In the genomic region with DNA sequence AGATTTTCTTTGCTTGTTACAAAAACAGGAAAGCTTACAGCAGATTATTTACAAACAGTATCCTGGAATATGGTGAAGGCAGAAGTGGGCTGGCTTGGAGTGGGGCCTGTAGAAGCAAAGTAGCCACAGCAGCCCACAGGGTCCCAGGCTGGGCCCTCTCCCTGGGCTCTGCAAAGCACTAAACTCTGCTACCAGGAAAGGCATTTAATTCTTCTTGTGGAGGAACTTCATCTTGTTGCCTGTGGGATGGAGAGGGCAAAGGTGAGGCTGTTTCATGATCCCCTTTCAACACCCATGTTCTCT, we compare ENCODE assay signal across 15 mouse cellular contexts. TPM values are rescaled to one million over a fixed set of nuclear protein-coding genes. Genes with fewer than 3 reads are reported as not detected.
DNase-seq lines count a peak whose midpoint lies in the region; ATAC-seq and TF ChIP-seq lines count a peak whose summit lies in the region.
"Had no signal": no experiment of that assay in that cellular context is flagged by ENCODE, and none has a peak within 500 bp of the region (broad histone marks: within the 10 kb centered on the region; RNA-seq: fewer than 3 reads in every experiment).

No protein-coding gene starts in this region.

- peaks cover 24% of the 10 kb centered on the region for H3K4me1 ChIP-seq in embryonic facial prominence, embryonic 13.5 days
- H3K4me1 ChIP-seq in embryonic facial prominence, embryonic 10.5 days: peaks cover 26% of the 10 kb centered on the region
- H3K4me1 ChIP-seq in hindbrain, embryonic 12.5 days: peaks cover 14% of the 10 kb centered on the region
- H3K4me1 ChIP-seq in hindbrain, embryonic 10.5 days (replicated peaks): peaks cover 19% of the 10 kb centered on the region
- peaks cover 17% of the 10 kb centered on the region for H3K4me1 ChIP-seq in midbrain, embryonic 12.5 days
- peaks cover 31% of the 10 kb centered on the region for H3K4me1 ChIP-seq in midbrain, embryonic 13.5 days (replicated peaks)
- H3K4me1 ChIP-seq in stomach, postnatal 0 days (replicated peaks; ENCODE audit: control insufficient read depth, insufficient read depth): no peaks in the 10 kb centered on the region

- H3K9ac ChIP-seq in embryonic facial prominence, embryonic 13.5 days: no peak overlapping the region
- H3K9ac ChIP-seq in hindbrain, embryonic 12.5 days: no peak overlapping the region
- no peak overlapping the region for H3K9ac ChIP-seq in midbrain, embryonic 12.5 days (replicated peaks)
- no peak overlapping the region for H3K9ac ChIP-seq in midbrain, embryonic 13.5 days (replicated peaks)
- no peak overlapping the region for H3K9ac ChIP-seq in stomach, postnatal 0 days (ENCODE audit: low read length)

- no peak overlapping the region for H3K4me2 ChIP-seq in embryonic facial prominence, embryonic 13.5 days
- H3K4me2 ChIP-seq in hindbrain, embryonic 12.5 days (replicated peaks): no peak overlapping the region
- H3K4me2 ChIP-seq in midbrain, embryonic 12.5 days (replicated peaks): no peak overlapping the region
- no peak overlapping the region for H3K4me2 ChIP-seq in midbrain, embryonic 13.5 days (replicated peaks)
- no peak overlapping the region for H3K4me2 ChIP-seq in stomach, postnatal 0 days (replicated peaks; ENCODE audit: low read depth)

- H3K4me3 ChIP-seq in embryonic facial prominence, embryonic 13.5 days: no peak overlapping the region
- H3K4me3 ChIP-seq in embryonic facial prominence, embryonic 10.5 days: no peak overlapping the region
- no peak overlapping the region for H3K4me3 ChIP-seq in hindbrain, embryonic 12.5 days
- H3K4me3 ChIP-seq in hindbrain, embryonic 10.5 days: no peak overlapping the region
- H3K4me3 ChIP-seq in midbrain, embryonic 12.5 days: no peak overlapping the region
- no peak overlapping the region for H3K4me3 ChIP-seq in midbrain, embryonic 13.5 days (replicated peaks)
- no peak overlapping the region for H3K4me3 ChIP-seq in stomach, postnatal 0 days (ENCODE audit: low read depth, low read length)

- H3K27ac ChIP-seq in embryonic facial prominence, embryonic 13.5 days: peak overlapping the region; percentile 48; the same call in 1 of the 2 replicates
- no peak overlapping the region for H3K27ac ChIP-seq in embryonic facial prominence, embryonic 10.5 days (replicated peaks)
- peak overlapping the region; percentile 9; the same call in 1 of the 2 replicates for H3K27ac ChIP-seq in hindbrain, embryonic 12.5 days
- no peak overlapping the region for H3K27ac ChIP-seq in hindbrain, embryonic 10.5 days
- peak overlapping the region; percentile 27; the same call in 1 of the 2 replicates for H3K27ac ChIP-seq in midbrain, embryonic 12.5 days (replicated peaks)
- H3K27ac ChIP-seq in midbrain, embryonic 13.5 days: no peak overlapping the region
- peak overlapping the region; percentile 20; the same call in 1 of the 2 replicates for H3K27ac ChIP-seq in stomach, postnatal 0 days (replicated peaks)

- no peaks in the 10 kb centered on the region for H3K9me3 ChIP-seq in embryonic facial prominence, embryonic 13.5 days
- H3K9me3 ChIP-seq in embryonic facial prominence, embryonic 10.5 days: no peaks in the 10 kb centered on the region
- no peaks in the 10 kb centered on the region for H3K9me3 ChIP-seq in hindbrain, embryonic 12.5 days (replicated peaks)
- no peaks in the 10 kb centered on the region for H3K9me3 ChIP-seq in hindbrain, embryonic 10.5 days
- no peaks in the 10 kb centered on the region for H3K9me3 ChIP-seq in midbrain, embryonic 12.5 days
- no peaks in the 10 kb centered on the region for H3K9me3 ChIP-seq in midbrain, embryonic 13.5 days
- no peaks in the 10 kb centered on the region for H3K9me3 ChIP-seq in stomach, postnatal 0 days (ENCODE audit: control insufficient read depth, low read length)

- no peak for TF ChIP-seq EP300 in stomach, postnatal 0 days (optimal IDR thresholded peaks at IDR 0.05)

- TF ChIP-seq CTCF in stomach, postnatal 0 days (IDR thresholded peaks at IDR 0.05; ENCODE audit: low read depth): no peak

- DNase-seq in embryonic facial prominence, embryonic 10.5 days (ENCODE audit: low spot score): no peak
- no peak for DNase-seq in hindbrain, embryonic 10.5 days (ENCODE audit: low spot score)
- DNase-seq in stomach, postnatal 0 days (ENCODE audit: low spot score): no peak
- no peak for DNase-seq in ovary, postnatal 10 days (ENCODE audit: low spot score)
- DNase-seq: adrenal gland, postnatal 36 days; cerebellum, adult 11-12 months; heart, postnatal 36 days; kidney, adult 8-10 months; lung, postnatal 14 days; midbrain, embryonic 14.5 days; thymus, adult 18-20 months had no signal

- peaks cover 82% of the 10 kb centered on the region for H3K36me3 ChIP-seq in embryonic facial prominence, embryonic 13.5 days
- H3K36me3 ChIP-seq in embryonic facial prominence, embryonic 10.5 days (replicated peaks): peaks cover 91% of the 10 kb centered on the region
- H3K36me3 ChIP-seq in hindbrain, embryonic 12.5 days: peaks cover 62% of the 10 kb centered on the region
- H3K36me3 ChIP-seq in hindbrain, embryonic 10.5 days: peaks cover 91% of the 10 kb centered on the region
- peaks cover 59% of the 10 kb centered on the region for H3K36me3 ChIP-seq in midbrain, embryonic 12.5 days
- H3K36me3 ChIP-seq in midbrain, embryonic 13.5 days: peaks cover 69% of the 10 kb centered on the region
- H3K36me3 ChIP-seq in stomach, postnatal 0 days (ENCODE audit: control insufficient read depth, insufficient read depth, low read length): peaks cover 15% of the 10 kb centered on the region

- ATAC-seq in embryonic facial prominence, embryonic 13.5 days (ENCODE audit: insufficient number of reproducible peaks, insufficient read depth, low FRiP score, low TSS enrichment, low read depth): no peak
- no peak for ATAC-seq in hindbrain, embryonic 12.5 days (ENCODE audit: low FRiP score)
- no peak for ATAC-seq in midbrain, embryonic 12.5 days (ENCODE audit: low FRiP score, low read depth)
- ATAC-seq in midbrain, embryonic 13.5 days: no peak
- no peak for ATAC-seq in stomach, postnatal 0 days (ENCODE audit: low FRiP score, low TSS enrichment)

- no peaks in the 10 kb centered on the region for H3K27me3 ChIP-seq in embryonic facial prominence, embryonic 13.5 days
- H3K27me3 ChIP-seq in embryonic facial prominence, embryonic 10.5 days (replicated peaks; ENCODE audit: low read depth, poor library complexity, severe bottlenecking): no peaks in the 10 kb centered on the region
- no peaks in the 10 kb centered on the region for H3K27me3 ChIP-seq in hindbrain, embryonic 12.5 days
- no peaks in the 10 kb centered on the region for H3K27me3 ChIP-seq in hindbrain, embryonic 10.5 days (ENCODE audit: insufficient read depth, poor library complexity, severe bottlenecking)
- no peaks in the 10 kb centered on the region for H3K27me3 ChIP-seq in midbrain, embryonic 12.5 days
- no peaks in the 10 kb centered on the region for H3K27me3 ChIP-seq in midbrain, embryonic 13.5 days
- no peaks in the 10 kb centered on the region for H3K27me3 ChIP-seq in stomach, postnatal 0 days (ENCODE audit: control insufficient read depth, insufficient read depth, low read length)

RNA-seq across cellular contexts. Expression of a gene that starts 5.4 kb away (rescaled TPM):
- 154 and 159 TPM in 2 replicates for polyA plus RNA-seq in embryonic facial prominence, embryonic 13.5 days (2015; fragmentation: Nextera tagmentation; extraction: Ambion mirVana)
- 132 and 136 TPM in 2 replicates for polyA plus RNA-seq in embryonic facial prominence, embryonic 10.5 days (2016; fragmentation: Nextera tagmentation; extraction: Ambion mirVana)
- 86.2 and 98.4 TPM in 2 replicates for polyA plus RNA-seq in hindbrain, embryonic 12.5 days (2016; fragmentation: Nextera tagmentation; extraction: Ambion mirVana)
- polyA plus RNA-seq in hindbrain, embryonic 10.5 days (2016; fragmentation: Nextera tagmentation; extraction: Ambion mirVana): 101 and 126 TPM in 2 replicates
- polyA plus RNA-seq in midbrain, embryonic 12.5 days (2016; fragmentation: Nextera tagmentation; extraction: Ambion mirVana): 93.5 and 93.7 TPM in 2 replicates
- 85.2 TPM in 2 replicates for polyA plus RNA-seq in midbrain, embryonic 13.5 days (2015; fragmentation: Nextera tagmentation; extraction: Ambion mirVana)
- polyA plus RNA-seq in stomach, postnatal 0 days (2015; fragmentation: Nextera tagmentation; extraction: Ambion mirVana): 122 and 123 TPM in 2 replicates

RNA-seq across cellular contexts. Expression of a gene that starts 16.5 kb away (rescaled TPM):
- 1.3 and 2.4 TPM in 2 replicates for polyA plus RNA-seq in embryonic facial prominence, embryonic 13.5 days (2015; fragmentation: Nextera tagmentation; extraction: Ambion mirVana)
- polyA plus RNA-seq in embryonic facial prominence, embryonic 10.5 days (2016; fragmentation: Nextera tagmentation; extraction: Ambion mirVana): 0.15 and 0.22 TPM in 2 replicates
- 0.08 and 0.12 TPM in 2 replicates for polyA plus RNA-seq in hindbrain, embryonic 12.5 days (2016; fragmentation: Nextera tagmentation; extraction: Ambion mirVana)
- polyA plus RNA-seq in hindbrain, embryonic 10.5 days (2016; fragmentation: Nextera tagmentation; extraction: Ambion mirVana): 0.07 and 0.08 TPM in 2 replicates
- 0.21 and 0.23 TPM in 2 replicates for polyA plus RNA-seq in midbrain, embryonic 12.5 days (2016; fragmentation: Nextera tagmentation; extraction: Ambion mirVana)
- 0.40 and 0.46 TPM in 2 replicates for polyA plus RNA-seq in midbrain, embryonic 13.5 days (2015; fragmentation: Nextera tagmentation; extraction: Ambion mirVana)
- polyA plus RNA-seq in stomach, postnatal 0 days (2015; fragmentation: Nextera tagmentation; extraction: Ambion mirVana): 0.02 TPM in 2 replicates

Comparison
In these comparisons a context has a peak if more than half of its experiments do, and no peak if none do; other contexts are left out.
1. H3K27ac ChIP-seq: peak in embryonic facial prominence, embryonic 13.5 days (single experiment), hindbrain, embryonic 12.5 days (single experiment), midbrain, embryonic 12.5 days (single experiment) and stomach, postnatal 0 days (single experiment); none in embryonic facial prominence, embryonic 10.5 days (single experiment), hindbrain, embryonic 10.5 days (single experiment) and midbrain, embryonic 13.5 days (single experiment).